Mouse (Mus musculus) left cerebral cortex, postnatal 36 days (tissue): Measurements from ENCODE around the gene Hdhd5. TPM values are rescaled to one million over a fixed set of nuclear protein-coding genes. Genes with fewer than 3 reads are reported as not detected.

Source experiments
- DNase-seq, 2 experiments: peaks; one replicate each; pipeline ENCODE4 v3.0.0; 2021 to 2022; ENCODE audit warnings: low spot score in 2 of 2, mixed read lengths in 1 of 2
- intact Hi-C: fragments of 180-260 bp; cut with DNase I; formaldehyde crosslinking; loops from one replicate; pipeline ENCODE4 v1.15.1; 2025
- total RNA-seq, 2 experiments: library from RNA; stranded (reverse); gene quantifications; 2 replicates each; pipeline ENCODE4 v1.2.3; 2021

Hdhd5 gene
- total RNA-seq: 10 to 100 TPM; 30.9 to 44.9 TPM

DNA sequence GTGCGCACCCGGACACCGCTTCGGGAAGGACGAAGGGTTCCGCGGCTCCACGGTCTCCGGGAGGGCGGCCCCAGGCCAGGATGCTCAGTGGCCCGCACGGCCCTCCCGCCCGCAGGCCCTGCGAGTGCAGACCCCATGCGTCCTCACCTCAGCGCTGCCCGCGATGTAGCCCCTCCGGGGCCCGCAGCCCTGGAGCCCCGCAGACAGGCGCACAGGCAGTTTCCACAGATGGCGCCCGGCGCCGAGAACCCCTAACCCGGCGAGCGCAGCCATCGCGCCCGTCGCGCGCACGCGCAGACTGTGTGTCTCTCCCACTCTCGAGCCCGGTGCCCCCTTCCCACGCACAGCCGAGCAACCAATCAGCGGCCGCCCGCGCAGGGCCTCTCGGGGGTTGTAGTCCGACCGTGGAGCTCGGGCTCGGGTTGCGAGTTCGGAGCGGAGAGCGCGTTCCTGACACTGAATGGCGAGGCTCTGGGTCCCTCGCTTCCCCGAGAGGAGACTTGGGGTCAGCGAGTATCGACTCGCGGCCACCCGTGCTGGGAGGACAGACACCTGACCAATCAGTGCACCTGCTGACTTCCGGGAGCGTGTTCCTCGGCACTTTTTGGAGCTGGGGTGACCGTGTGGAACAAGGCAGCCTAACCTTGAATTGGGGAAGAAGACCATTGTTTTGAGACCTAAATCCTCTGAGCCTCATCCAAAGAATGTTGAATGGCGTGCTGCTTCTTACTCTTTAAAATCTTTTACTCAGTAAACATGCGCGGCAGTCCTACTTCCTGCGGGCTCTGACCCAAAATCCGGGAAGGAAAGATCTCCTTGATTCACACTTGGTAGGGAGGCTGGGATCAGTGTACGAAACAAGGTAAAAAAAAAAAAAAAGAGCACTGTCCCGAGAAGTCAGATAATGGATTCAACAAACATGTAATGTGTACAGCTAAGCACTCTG, at the start of gene Hdhd5:
Hdhd5 (minus strand) TSS at position 300 of the 946 bp plus-strand sequence.
- peak; percentile 94 to 95 for DNase-seq
- intact Hi-C loops: no loop called here

DNA sequence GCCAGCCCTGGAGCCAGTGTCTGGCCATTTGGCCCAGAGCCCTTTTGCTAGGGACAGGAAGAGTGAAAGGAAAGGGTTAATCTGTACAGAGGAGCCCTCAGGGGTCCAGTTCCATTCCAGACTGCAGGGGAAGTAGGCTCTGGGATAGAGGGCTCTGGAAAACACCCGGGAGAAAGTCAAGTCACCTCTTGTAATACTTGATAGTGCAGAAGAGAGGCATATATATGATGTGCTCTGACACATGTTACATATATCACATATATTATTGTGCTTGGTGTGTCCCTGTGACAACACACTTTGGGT, 49.5 kb upstream of the Hdhd5 start:
- DNase-seq: no peak
- intact Hi-C loops: loop anchor here (2.0 kb wide), 1 partner anchor 86 kb away; the partner anchor contains the start of gene Cecr2

DNA sequence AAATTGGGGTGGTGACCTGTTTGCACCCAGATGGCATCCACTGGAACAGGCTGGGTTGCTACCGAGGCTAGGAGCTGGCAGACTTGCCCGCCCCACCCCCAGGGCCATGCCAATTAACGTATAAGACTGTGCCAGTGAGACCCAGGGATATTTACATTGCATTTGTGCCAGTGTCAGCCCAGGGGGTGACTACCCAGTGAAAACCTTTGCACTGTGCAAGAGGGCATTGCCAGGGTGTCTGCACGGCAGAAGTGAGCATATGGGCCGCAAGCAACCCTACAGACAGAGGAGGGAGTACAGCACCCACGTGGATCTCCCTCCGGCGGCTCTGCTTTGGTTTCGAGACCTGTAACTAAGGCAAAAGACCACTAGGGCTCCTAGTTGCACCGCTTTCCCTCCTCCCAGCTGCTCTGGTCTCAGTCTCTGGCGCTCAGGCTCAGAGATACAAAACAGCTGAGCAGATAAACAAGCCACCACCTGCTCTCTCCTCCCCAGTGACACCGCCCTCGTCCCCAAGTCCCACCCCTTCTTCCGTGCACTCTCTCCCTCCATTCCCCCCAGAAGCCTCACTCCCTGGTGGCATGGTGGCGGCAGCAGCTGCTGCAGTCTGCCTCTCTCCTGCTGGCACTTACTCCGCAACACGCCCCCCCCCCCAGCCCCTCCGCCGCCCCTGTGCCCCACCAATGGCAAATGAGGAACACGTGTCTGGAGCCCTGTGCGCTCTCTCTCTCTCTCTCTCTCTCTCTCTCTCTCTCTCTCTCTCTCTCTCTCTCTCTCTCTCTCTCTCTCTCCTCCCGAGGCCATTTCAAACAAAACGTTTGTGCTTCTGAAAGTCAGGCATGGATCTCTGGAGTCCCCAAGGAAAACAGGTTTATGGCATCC, 49.0 kb upstream of the Hdhd5 start:
- peak; percentile 46 for DNase-seq
- intact Hi-C loops: loop anchor here (2.0 kb wide), 1 partner anchor 87 kb away; the partner anchor contains the start of gene Cecr2

DNA sequence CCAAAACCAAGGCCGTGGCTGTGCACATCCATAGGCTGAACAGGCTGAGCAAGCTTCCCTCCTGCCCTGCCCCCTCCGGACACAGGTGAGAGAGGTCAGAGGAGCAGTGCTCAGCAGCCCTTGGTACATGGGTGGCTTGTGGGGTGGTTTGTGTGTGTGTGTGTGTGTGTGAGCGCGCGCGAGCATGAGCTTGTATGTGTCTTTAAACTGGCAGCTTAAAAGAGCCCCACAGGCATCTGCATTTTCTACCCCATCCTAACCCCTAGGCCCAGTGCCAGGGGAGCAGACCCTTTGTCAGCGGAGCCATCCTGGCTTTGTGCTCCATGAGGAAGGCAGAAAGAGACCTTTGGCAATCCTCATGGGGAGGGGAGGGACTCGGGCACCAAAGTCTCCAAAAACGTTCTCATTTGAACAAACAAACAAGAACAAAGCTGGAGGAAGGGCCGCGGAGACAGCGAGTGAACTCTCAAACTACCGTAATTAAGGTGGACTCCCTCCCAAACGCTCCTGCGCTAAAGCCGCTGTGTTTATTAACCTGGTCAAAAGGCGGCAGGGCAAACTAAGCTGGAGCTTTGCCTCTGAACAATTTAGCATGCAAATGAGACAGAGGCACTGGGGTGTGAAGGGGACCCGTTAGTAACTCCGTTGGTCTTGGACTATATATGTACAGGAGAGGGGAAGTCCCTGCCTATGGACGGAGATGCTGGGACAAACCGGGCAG, 48.2 kb upstream of the Hdhd5 start:
- DNase-seq: no peak
- intact Hi-C loops: no loop called here

DNA sequence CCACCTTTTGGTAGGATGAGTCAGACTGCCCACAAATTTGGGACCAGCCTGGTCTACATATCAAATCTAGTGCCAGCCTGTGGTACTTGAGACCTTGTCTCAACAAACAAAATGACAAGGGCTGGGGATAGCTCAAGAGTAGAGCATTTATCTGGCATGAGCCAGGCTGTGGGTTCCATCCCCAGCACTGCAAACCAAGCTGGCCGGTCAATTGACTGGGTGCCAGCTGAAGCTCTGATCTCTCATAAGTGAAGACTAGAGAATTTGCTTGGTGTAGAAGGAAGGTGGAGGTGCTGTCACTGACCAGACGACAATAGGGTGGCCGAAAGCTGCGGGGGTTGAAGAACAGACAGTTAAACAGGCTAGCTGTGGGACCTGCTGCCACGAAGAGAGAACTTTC, 47.4 kb upstream of the Hdhd5 start:
- no peak for DNase-seq
- intact Hi-C loops: no loop called here

DNA sequence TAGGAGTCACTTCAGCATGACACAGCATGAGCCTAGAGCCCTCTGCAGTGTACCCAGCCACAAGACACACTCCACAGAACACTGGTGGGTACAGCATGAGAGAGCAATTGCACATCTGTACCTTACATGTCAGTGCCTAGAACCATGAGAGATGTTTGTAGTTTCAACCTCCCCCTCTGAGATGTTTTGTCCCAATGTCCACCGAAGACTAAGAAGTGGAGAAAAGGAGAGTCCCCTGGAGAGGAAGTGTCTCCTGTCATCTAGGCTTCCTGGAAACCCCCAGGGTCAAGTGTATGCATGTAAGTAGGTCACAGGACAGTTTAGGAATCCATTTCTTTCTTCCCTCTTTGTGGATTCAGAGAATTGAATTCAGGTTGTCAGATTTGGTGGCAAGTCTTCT, 41.3 kb upstream of the Hdhd5 start:
- DNase-seq: no peak
- intact Hi-C loops: no loop called here

DNA sequence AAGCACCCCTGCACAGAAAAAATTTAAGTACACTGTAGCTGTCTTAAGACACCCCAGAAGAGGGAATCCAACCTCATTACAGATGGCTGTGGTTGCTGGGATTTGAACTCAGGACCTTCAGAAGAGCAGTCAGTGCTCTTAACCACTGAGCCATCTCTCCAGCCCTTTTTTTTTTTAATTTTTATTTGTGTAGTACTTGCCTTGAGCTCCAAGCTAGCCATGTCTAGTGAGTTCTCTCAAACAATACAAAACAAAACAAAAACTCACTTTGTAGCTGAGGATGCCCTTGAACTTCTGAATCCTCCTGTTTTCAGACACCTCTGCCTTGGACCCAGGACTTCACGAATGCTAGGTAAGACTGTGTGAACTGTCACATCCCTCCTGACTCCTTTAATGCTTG, 37.1 kb upstream of the Hdhd5 start:
- intact Hi-C loops: no loop called here
- DNase-seq: no peak

DNA sequence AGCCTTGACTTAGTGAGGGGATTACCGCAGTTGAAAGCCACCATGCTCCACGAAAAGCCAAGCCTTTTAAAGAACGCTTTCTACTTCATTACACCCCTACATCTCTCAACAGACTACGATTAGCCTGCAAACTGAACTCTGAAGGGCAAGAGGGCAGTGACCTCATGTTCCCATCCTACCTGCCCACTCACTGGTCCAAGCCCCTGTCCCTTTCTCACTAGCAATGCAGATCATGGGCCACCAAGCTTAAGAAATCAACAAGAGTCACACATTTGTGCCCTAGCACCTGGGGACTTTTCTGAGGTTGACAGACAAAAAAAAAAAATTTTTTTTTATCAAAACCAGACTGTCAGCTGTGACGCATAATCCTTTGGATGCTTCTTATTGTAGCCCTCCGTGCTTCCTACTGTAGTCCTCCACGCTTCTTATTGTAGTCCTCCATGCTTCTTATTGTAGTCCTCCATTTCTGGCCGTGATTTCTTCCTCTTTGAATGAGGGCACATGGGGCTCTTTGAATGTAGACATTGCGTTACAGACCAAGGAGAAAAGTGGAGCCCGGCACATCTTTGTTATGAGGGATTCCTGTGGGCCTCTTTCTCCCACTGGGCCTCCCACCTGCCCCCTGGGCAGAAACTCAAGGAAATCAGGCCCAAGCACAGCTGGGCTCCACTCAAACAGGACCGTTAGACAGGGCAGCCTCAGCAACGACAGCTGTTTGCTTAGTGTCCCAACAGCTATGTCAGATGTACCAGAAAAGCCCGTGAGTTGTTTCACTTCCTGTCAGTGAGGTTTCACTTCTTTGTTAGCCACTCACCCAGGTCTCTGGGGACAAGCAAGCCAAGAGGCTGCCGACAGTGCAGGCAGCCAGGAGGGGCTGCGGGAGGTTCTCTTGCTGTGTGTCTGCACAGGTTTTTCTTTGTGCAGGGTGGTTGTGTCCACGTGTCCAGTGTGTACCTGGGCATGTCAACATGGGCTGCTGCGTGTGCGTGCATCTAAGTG, 36.1 kb upstream of the Hdhd5 start:
- no peak for DNase-seq
- intact Hi-C loops: no loop called here

DNA sequence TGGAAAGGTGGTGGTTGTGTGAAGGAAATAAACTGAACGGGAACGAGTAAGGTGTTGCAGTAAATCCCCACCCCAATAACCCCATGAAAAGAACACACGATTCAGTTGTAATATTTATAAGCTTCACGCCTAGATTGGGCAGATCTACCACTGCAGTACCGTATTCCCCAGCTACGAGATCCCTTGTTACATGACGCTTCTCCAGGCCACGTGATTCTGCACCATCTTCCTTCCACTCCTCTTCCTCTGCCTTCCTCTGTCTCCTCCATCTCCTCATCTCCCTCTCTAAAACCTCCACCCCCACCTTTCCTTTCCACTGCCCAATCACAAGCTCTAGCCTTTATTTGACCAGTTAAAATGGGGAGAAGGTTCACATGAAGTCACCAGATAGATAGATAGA, 25.5 kb upstream of the Hdhd5 start:
- no peak for DNase-seq
- intact Hi-C loops: no loop called here

DNA sequence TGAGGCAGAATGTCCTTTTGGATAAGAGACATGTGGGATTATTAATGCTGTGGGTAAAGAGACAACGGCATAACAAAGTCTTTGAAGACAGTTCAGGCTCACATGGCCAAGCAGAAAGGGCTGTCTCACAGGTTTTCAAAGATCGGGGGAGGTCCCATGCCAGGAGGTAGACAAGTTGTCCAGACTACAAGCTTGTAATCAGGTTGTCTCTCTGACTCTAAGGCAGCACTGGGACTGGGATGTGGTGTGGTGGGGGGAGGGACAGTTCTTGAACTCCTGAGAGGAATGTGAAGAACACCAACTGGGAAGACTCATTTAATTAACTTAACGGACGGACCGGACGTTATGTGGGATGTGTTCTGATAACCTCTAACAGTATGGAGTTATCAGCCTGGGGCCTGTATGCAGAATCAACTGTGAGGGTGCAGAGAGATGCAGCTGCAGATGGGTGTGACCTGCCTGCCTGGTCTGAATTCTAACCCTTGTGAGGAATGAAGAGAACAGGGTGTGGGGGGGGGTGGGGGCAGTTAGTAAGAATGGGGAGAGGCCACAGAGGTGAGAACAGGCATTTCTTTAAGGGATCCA, 25.0 kb upstream of the Hdhd5 start:
- intact Hi-C loops: no loop called here
- no peak for DNase-seq

DNA sequence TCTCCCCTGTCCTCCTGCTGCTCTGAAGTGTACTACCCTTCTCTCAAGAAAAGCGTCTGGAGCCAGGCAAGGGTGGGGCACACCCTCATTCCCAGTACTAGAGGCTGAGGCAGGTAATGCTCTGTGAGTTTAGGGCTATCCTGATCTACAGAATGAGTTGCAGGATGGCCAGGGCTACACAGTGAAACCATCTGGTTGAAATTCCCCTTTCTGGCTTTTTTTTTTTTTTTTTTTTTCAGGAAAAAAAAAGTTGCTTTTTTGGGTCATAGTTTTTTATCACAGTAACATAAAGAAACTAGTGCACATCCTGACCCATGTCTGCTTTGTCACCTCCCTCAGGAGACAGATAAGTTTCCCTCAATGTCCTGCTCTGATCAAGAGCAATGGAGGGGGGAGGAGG, 24.0 kb upstream of the Hdhd5 start:
- DNase-seq: no peak
- intact Hi-C loops: no loop called here

DNA sequence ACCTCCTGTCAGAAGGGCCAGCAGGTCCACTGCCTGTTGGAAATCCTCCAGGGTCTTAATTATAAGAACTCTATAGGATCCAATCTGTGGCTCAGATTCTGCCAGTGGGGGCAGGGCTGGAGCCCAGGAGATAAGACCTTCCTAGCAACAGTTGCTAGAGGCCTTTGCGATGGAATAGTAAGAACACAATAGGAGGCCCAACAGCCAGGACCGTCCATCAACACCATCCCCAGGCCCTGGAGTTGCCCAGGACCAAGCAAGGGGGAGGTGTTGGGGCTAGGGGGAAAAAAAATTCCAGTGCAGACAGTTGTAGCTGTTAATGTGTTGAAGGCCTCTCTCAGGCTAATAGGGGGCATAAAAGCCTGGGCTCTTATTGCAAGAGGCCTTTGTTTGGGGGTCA, 19.1 kb upstream of the Hdhd5 start:
- intact Hi-C loops: no loop called here
- no peak for DNase-seq

DNA sequence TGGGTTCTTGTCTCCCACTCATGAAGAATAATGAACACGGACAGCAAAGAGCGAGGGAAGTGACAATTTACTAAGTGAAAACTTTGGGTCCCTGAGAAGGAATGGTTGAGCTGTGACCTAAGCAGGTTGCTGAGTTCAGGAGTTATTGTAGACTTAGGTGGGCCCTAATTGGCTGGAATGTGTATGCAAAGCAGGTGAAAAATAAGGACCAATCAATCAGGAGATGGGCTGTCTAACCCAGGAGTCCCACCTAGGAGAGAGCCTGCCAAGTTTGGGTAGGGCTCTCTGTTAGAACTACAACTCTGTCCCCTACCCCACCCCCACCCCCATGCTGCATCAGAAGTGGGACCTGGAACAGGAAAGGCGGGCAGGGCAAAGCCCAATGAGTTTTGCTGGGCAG, 17.5 kb upstream of the Hdhd5 start:
- DNase-seq: no peak
- intact Hi-C loops: no loop called here

DNA sequence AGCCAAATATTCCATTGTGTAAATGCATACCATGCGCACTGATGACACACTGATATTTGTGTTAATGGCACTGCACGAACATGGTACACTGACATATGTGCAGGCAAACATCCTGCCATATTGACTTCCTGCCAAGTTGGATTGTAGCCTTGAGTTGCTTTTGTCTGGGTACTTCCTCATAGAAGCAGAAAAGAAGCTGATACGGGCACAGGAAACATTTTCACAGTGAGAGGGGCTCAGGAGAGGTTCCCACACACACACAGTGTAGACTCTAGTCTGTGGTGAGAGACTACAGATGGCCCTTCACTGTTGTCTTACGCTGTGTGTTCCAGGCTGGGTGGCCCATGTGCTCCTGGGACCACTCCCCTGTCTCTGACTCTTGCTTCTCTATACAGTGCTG, 15.9 kb upstream of the Hdhd5 start:
- no peak for DNase-seq
- intact Hi-C loops: no loop called here

DNA sequence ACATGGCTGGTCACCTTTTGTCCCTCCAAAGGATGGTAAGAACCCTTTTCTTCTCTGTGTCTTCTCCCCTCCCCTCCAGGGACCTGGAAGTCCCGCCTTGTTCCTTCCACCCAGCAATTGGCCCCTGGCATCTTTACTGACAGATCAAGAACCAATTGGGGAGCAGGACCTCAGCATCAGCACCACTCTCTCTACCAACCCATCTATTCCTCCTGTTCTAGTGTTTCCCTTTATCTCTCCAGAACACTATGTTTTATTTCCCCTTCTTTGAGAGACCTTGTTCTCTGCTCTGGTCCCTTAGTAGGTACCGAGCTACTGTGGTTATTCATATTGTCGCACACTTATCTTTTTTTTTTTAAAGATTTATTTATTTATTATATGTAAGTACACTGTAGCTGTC, 15.2 kb upstream of the Hdhd5 start:
- no peak for DNase-seq
- intact Hi-C loops: no loop called here

DNA sequence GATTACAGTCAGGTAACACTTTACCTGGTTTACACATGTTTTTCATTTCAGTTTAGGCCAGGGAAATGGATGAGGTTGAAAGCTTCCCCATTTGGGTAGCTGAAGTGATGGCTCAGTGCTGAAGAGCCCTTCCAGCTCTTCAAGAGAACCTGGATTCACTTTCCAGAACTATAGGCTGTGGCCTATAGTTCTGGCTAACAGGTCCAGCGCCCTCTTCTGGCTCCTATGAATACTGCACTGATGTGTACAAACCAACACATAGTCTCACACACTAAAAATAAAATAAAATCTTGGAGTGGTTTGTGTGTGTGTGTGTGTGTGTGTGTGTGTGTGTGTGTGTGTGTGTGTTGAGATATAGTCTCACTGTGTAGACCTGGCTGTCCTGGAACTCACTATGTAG, 10.9 kb upstream of the Hdhd5 start:
- intact Hi-C loops: no loop called here
- DNase-seq: no peak

DNA sequence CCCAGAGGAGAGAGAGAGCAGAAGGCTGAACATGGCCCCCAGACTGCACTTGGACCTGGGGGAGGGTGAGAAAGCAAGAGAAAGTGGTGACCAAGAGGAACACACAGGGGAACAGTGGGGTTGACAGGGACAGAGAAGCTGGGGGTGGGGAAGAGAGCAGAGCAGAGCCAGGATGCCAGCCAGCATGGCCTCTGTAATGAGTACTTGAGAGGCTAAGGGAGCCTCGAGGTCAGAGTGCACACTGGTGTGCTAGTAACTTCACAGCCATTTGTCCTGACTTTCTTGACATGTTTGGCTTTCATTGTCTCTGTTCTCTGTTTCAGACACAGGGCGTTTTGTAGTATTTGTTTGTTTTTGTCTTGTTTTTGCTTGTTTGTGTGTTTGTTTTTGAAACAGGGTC, 10.3 kb upstream of the Hdhd5 start:
- intact Hi-C loops: no loop called here
- DNase-seq: no peak

DNA sequence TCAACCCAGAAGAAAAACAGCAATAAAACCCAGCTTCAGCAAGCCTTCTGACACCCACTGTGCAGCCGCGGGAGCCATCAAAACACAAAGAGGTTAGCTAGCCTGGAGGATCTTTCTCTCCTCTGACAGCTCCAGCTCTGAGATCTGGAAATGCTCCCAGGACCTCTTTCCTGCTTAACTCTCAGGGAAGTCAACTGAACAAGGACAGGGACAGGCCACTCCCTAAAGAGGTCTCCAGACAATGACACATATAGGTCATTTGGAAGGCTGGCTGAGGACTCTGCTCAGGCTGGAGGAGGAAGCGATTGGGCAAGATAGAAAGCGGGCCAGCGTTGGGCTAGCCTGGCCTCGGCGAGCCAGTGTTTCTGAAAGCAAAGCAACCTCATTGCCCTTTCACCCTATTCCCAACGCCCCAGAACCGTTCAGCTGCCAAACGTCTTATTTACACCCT, 8.7 kb upstream of the Hdhd5 start:
- DNase-seq: no peak
- intact Hi-C loops: loop anchor here (1.0 kb wide), 1 partner anchor 196 kb away; no protein-coding TSS in a partner anchor
